Mouse (Mus musculus): ENCODE data around the gene Ncstn. TPM values are rescaled to one million over a fixed set of nuclear protein-coding genes. Genes with fewer than 3 reads are reported as not detected.

Gene Ncstn
- 69.2 and 75.0 TPM in 2 replicates for polyA plus RNA-seq (2015; fragmentation: Nextera tagmentation; extraction: Ambion mirVana)

GRCm38 (mm10) chr1:172082101-172082898 lies at the start of gene Ncstn, which contains the start of gene Copa:
Gene Ncstn (minus strand): TSS chr1:172082795.
Gene Copa (plus strand): TSS chr1:172082529.
- peak; percentile 95 for DNase-seq (ENCODE audit: low spot score)

- DNase-seq (ENCODE audit: low spot score), result no peak
These were observed 49.7 kb upstream of the Ncstn start for GRCm38 (mm10) chr1:172132319-172132718.

- DNase-seq (ENCODE audit: low spot score), result no peak
These were observed 47.2 kb upstream of the Ncstn start for GRCm38 (mm10) chr1:172129780-172130179.

GRCm38 (mm10) chr1:172129108-172129507 lies 46.5 kb upstream of the Ncstn start:
- DNase-seq (ENCODE audit: low spot score), result no peak

GRCm38 (mm10) chr1:172128563-172128962 lies 46.0 kb upstream of the Ncstn start:
- DNase-seq (ENCODE audit: low spot score), result no peak

GRCm38 (mm10) chr1:172127487-172127886 lies 44.9 kb upstream of the Ncstn start:
- DNase-seq (ENCODE audit: low spot score), result no peak

- DNase-seq (ENCODE audit: low spot score), result peak; percentile 94
These were observed 44.1 kb upstream of the Ncstn start, which contains the start of gene Pex19 for GRCm38 (mm10) chr1:172126376-172127347. Gene Pex19 (plus strand): TSS chr1:172126755.

GRCm38 (mm10) chr1:172124572-172124971 lies 42.0 kb upstream of the Ncstn start:
- DNase-seq (ENCODE audit: low spot score), result no peak

GRCm38 (mm10) chr1:172122671-172123070 lies 40.1 kb upstream of the Ncstn start:
- no peak for DNase-seq (ENCODE audit: low spot score)

- DNase-seq (ENCODE audit: low spot score), result peak; percentile 60
These were observed 37.1 kb upstream of the Ncstn start for GRCm38 (mm10) chr1:172119720-172120119.

GRCm38 (mm10) chr1:172119100-172119499 lies 36.5 kb upstream of the Ncstn start:
- no peak for DNase-seq (ENCODE audit: low spot score)

- DNase-seq (ENCODE audit: low spot score), result no peak
These were observed 34.4 kb upstream of the Ncstn start for GRCm38 (mm10) chr1:172116948-172117347.

- no peak for DNase-seq (ENCODE audit: low spot score)
These were observed 25.3 kb upstream of the Ncstn start for GRCm38 (mm10) chr1:172107777-172108477.

- DNase-seq (ENCODE audit: low spot score), result no peak
These were observed 22.5 kb upstream of the Ncstn start for GRCm38 (mm10) chr1:172105101-172105500.

- DNase-seq (ENCODE audit: low spot score), result no peak
These were observed 21.0 kb upstream of the Ncstn start for GRCm38 (mm10) chr1:172103619-172104018.

GRCm38 (mm10) chr1:172099325-172100033 lies 16.9 kb upstream of the Ncstn start:
- no peak for DNase-seq (ENCODE audit: low spot score)

GRCm38 (mm10) chr1:172095202-172095601 lies 12.6 kb upstream of the Ncstn start:
- DNase-seq (ENCODE audit: low spot score), result no peak

- no peak for DNase-seq (ENCODE audit: low spot score)
These were observed 11.7 kb upstream of the Ncstn start for GRCm38 (mm10) chr1:172094295-172094694.

- no peak for DNase-seq (ENCODE audit: low spot score)
These were observed 10.9 kb upstream of the Ncstn start for GRCm38 (mm10) chr1:172093522-172093921.

- DNase-seq (ENCODE audit: low spot score), result no peak
These were observed 377 bp upstream of the Ncstn start for GRCm38 (mm10) chr1:172082899-172083445.
